Mouse (Mus musculus) urinary bladder, adult 2 months (tissue): ENCODE measurements around the gene Zcchc3. TPM values are rescaled to one million over a fixed set of nuclear protein-coding genes. Genes with fewer than 3 reads are reported as not detected.

Experiments used
- DNase-seq: peaks from one replicate; pipeline ENCODE4 v3.0.0; 2022; ENCODE audit warnings: low spot score
- polyA plus RNA-seq: library from polyadenylated mRNA; depleted of rRNA; stranded (reverse); fragments of >200 nt; gene quantifications from 2 replicates; pipeline ENCODE4 v1.2.3, GENCODE M21; 2012; rRNA removed

Zcchc3 gene
- polyA plus RNA-seq, 1 experiment, result 8.7 TPM

GRCm38 (mm10) chr2:152363245-152364147, 51.3 kb downstream of the Zcchc3 start:
- DNase-seq, result no peak

Other genes starting within 250 kb of the Zcchc3 start
- gene Csnk2a1, start 188.2 kb downstream of the Zcchc3 start, polyA plus RNA-seq, result 53.8 and 58.6 TPM in 2 replicates
- gene Tbc1d20, start 121.2 kb downstream of the Zcchc3 start, polyA plus RNA-seq, result 42.0 and 44.4 TPM in 2 replicates
- 110 and 132 TPM in 2 replicates for gene Rbck1, start 82.4 kb downstream of the Zcchc3 start, polyA plus RNA-seq
- gene Trib3, start 71.0 kb downstream of the Zcchc3 start, polyA plus RNA-seq, result 2.4 and 2.9 TPM in 2 replicates
- gene Nrsn2, start 38.4 kb downstream of the Zcchc3 start, polyA plus RNA-seq, result not detected in 2 replicates
- 8.6 and 12.6 TPM in 2 replicates for gene Sox12, start 17.0 kb downstream of the Zcchc3 start, polyA plus RNA-seq
- 0.40 and 0.45 TPM in 2 replicates for gene 6820408C15Rik, start 560 bp upstream of the Zcchc3 start, polyA plus RNA-seq
- gene Defb23, start 49.6 kb upstream of the Zcchc3 start, polyA plus RNA-seq, result not detected in 2 replicates
- not detected in 2 replicates for gene Defb20, start 62.0 kb upstream of the Zcchc3 start, polyA plus RNA-seq
- gene Defb22, start 75.1 kb upstream of the Zcchc3 start, polyA plus RNA-seq, result not detected in 2 replicates
- gene Defb26, start 96.7 kb upstream of the Zcchc3 start, polyA plus RNA-seq, result not detected in 2 replicates
- gene Defb28, start 103.2 kb upstream of the Zcchc3 start, polyA plus RNA-seq, result not detected in 2 replicates
- gene Defb29, start 125.1 kb upstream of the Zcchc3 start, polyA plus RNA-seq, result not detected in 2 replicates
- not detected in 2 replicates for gene Gm17416, start 154.3 kb upstream of the Zcchc3 start, polyA plus RNA-seq
- not detected in 2 replicates for gene Defb21, start 157.7 kb upstream of the Zcchc3 start, polyA plus RNA-seq
- not detected in 2 replicates for gene Defb19, start 165.3 kb upstream of the Zcchc3 start, polyA plus RNA-seq
- gene Defb45, start 184.4 kb upstream of the Zcchc3 start, polyA plus RNA-seq, result 0.21 TPM in 1 of 2 replicates, not detected in the other
- gene Defb36, start 189.3 kb upstream of the Zcchc3 start, polyA plus RNA-seq, result not detected in 2 replicates
- gene Defb25, start 208.0 kb upstream of the Zcchc3 start, polyA plus RNA-seq, result 0.78 and 0.95 TPM in 2 replicates
- gene Rem1, start 211.9 kb upstream of the Zcchc3 start, polyA plus RNA-seq, result 9.4 and 11.7 TPM in 2 replicates